Mouse (Mus musculus): ENCODE results near the gene Ankrd31. TPM values are rescaled to one million over a fixed set of nuclear protein-coding genes. Genes with fewer than 3 reads are reported as not detected.
"Not testable (repeated sequence)": the region's sequence is repeated elsewhere in the genome, so short reads cannot be mapped to it uniquely, and the experiment has no call there.

The Ankrd31 gene
- total RNA-seq (2021) = 0.08 TPM in 1 of 2 replicates, not detected in the other
- long read RNA-seq, experiment 1 = 0 reads
- long read RNA-seq, experiment 2 = 0 reads

- no peak for DNase-seq
These were observed at the start of gene Ankrd31 for GRCm38 (mm10) chr13:96748109-96748845. Ankrd31 (plus strand) TSS chr13:96748272.

DNA sequence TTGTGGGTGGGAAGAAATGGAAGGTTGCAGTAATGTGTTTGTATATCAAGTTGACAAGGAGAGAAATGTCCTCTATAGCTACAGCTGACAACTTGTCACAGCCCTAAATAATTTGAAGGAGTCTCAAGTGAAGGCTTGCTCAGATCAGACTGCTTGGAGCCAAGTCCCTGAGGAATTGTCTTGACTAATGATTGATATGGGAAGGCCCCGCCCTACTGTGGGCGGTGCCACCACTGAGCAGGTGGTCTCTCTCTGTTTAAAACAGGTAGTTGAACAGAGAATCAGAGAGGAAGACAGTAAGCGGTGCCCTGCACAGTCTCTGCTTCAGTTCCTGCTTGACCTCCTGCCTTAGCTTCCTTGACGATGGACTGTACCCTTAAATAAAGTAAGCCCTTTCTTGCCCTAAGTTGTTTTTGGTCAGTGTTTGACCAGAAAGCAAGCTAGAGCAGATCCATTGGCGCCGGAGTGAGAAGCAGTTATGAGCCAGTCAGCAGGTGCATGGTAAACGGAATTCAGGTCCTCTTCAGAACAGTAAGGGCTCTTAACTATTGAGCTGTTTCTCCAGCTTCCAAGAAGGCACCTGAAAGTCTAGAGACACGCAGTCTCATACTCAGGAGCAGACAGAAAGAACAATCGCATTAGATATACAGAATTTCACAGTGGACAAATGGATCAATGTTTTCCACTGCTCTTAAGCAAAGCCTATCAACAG lies 45.3 kb upstream of the Ankrd31 start:
- no peak for DNase-seq

DNA sequence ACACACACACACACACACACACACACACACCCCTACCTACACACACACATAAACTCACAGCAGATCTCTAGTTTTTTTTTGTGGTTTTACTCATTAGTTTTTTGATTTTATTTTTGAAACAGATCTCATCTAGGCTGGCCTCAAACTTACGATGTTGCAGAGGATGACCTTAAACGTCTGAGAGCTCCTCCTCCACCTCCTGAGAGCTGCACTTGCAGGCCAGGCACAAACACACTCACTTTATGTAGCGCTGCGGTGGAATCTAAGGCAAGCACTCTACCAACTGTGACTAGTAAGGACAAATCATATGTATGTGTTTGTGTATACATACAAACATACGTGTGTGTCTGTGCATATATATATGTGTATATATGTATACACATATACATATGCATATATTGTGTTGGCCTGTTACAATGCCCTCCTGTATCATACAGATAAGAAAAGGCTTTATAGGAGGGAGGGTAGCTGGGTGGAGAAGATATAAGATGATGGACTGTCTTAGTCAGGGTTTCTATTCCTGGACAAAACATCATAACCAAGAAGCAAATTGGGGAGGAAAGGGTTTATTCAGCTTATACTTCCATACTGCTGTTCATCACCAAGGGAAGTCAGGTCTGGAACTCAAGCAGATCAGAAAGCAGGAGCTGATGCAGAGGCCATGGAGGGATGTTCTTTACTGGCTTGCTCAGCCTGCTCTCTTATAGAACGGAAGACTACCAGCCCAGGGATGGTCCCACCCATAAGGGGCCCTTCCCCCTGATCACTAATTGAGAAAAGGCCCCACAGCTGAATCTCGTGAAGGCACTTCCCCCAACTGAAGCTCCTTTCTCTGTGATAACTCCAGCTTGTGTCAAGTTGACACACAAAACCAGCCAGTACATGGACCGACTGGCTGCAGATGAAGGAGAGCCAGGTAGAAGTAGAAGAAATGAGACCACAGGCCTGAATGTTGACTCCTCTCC lies 38.5 kb upstream of the Ankrd31 start:
- no peak for DNase-seq

DNA sequence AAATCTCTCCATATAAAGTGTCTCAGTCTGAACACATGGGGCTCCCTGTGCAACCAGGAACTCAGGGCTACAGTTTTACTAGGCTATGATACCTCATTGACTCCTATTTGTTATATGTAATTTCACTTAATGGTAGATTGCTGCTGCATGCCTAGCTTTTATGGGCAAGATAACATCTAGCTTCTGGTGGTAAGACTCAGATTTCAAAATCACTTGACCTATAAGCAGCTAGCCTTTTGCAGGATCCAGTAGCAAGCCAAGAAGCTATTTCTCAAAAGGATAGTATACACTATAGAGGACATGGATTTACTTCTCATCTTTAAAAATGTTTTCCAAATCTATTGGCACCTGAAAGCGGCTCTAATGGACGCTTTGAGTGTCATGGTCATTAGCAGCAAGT lies 31.8 kb upstream of the Ankrd31 start:
- DNase-seq = no peak

DNA sequence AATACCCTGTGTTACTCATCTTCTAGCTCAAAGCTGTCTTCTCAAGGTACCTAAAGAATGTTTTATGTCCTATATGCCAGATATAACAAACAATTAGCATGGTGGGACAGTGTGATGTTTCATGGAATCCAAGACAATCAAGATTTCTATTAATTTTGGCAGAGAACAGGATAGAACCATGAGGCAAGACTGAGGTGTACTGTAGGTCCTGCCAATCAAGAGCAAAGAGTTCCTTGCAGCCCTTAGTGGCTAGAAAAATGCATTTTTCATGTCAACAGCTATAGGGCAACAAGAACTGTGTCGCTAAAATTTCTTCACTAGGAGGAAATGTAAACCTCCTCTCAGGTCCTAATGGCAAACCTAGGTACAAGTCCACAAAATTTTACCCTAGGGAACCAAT lies 30.3 kb upstream of the Ankrd31 start:
- DNase-seq = no peak

DNA sequence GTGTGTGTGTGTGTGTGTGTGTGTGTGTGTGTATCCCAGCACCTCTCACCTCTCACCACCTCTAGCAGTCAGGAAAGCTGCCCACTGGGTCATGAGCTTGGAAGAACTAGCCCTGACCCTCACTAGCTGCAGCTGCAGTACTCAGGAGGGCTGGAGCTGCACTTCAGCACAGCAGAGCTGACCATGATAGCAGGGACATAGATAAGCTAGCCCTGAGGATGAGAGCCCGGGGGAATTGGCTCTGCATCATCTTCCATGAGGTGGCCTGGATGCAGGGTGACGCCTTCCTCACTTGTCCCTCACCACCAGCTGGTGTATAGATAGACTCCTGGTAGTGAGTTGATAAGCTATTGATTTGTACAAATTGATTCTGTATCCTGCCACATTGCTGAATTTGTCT lies 28.1 kb upstream of the Ankrd31 start:
- DNase-seq = peak; percentile 15

- DNase-seq = no peak
These were observed 19.8 kb upstream of the Ankrd31 start for GRCm38 (mm10) chr13:96728289-96728688.

- DNase-seq = no peak
These were observed 18.9 kb upstream of the Ankrd31 start for GRCm38 (mm10) chr13:96729146-96729545.

- peak; percentile 38 for DNase-seq
These were observed 18.0 kb upstream of the Ankrd31 start for GRCm38 (mm10) chr13:96730116-96730515.

DNA sequence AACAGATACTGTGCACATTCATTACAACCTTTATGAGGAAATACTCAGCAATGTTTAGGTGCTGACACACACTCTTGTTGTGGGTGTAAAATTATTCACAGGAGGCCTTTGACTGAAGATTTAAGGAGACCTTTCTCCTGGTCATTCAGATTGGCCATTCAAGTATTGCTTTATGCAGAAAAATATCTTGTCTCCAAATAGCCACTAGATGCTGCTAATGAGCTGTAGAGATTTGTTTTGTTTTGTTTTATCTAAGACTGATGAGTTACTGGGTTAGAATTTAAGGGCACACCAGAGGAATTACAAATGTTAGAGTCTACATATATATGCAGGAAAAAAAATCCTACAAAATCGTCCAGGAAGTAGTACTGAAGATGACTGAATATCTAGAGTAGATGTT lies 12.9 kb upstream of the Ankrd31 start:
- no peak for DNase-seq

- DNase-seq = no peak
These were observed 7.9 kb upstream of the Ankrd31 start for GRCm38 (mm10) chr13:96740159-96740558.

- DNase-seq = peak; percentile 51
These were observed 5.2 kb upstream of the Ankrd31 start for GRCm38 (mm10) chr13:96742871-96743270.

DNA sequence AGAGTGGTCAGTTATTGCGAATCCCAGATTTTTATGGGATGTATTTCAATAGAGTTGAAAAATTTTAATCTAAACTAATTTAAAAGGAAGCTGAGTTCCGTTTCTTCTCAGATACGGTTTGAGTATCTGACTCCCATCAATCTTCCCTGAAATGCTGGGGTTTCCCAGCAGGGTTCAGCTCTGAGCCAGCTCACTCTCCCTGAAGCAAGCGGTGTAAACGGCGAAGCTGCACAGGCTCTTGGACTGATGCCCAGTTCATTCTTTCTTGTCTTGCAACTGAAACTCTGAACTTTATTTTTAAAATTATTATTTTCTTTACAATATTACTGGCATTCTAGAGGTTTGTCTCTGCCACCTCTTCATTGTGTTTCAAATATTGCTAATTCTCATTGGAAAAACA lies 2.0 kb upstream of the Ankrd31 start:
- DNase-seq = peak; percentile 51

DNA sequence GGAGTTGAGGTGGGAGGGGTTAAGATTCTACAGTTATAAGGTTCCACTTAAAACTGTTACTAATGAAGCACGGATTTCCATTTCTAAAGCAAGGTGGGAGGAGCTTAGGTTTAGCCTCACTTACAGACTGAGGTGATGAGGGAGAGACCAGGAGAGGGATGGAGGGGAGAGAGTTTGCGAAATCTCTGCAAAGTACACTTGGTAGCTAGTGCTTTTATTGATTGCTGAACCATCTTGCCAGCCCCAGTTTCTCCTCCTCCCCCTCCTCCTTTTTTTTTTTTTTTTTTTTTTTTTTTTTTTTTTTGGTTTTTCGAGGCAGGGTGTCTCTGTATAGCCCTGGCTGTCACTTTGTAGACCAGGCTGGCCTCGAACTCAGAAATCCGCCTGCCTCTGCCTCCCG lies 1.8 kb downstream of the Ankrd31 start:
- DNase-seq = no peak

DNA sequence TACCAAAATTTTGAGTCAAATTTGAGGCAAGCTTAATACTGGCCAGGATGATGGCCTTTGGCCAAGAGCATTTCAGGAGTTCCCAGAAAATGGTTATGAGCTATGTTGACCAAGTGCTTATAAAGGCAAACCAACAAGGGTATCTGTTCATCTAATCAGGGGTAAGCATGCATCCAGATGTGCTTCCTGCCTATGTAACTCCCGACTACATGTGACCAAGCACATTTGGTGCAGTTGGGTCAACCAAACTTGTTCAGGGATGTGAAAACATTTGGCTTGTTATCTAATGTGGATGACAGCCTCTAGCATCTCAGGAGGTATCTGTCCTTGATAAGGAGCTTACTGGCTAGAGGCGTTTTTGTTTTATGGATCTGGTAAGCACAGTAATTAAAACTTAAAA lies 12.8 kb downstream of the Ankrd31 start:
- DNase-seq = no peak

GRCm38 (mm10) chr13:96786071-96786470 lies 38.0 kb downstream of the Ankrd31 start:
- DNase-seq = not testable (repeated sequence)

- no peak for DNase-seq
These were observed 45.4 kb downstream of the Ankrd31 start for GRCm38 (mm10) chr13:96793451-96793850.

DNA sequence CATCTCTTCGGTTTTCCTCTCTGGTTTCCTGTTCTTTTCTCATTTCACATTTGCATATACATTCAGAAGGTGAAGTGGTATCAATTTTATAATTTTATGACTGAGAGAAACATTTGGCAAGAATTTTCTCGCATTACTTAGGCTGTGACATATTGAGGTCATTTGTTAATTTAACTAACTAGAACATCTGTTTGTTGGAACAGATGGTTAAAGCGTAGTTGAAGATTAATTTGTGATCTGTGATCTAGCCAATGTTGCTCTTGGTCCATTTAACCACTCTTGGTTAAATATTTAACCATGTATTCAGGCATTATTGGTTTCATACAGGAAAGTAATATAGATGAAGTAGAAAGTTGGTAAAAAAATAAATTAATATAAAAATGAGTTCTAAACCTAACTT lies 47.2 kb downstream of the Ankrd31 start:
- no peak for DNase-seq

DNA sequence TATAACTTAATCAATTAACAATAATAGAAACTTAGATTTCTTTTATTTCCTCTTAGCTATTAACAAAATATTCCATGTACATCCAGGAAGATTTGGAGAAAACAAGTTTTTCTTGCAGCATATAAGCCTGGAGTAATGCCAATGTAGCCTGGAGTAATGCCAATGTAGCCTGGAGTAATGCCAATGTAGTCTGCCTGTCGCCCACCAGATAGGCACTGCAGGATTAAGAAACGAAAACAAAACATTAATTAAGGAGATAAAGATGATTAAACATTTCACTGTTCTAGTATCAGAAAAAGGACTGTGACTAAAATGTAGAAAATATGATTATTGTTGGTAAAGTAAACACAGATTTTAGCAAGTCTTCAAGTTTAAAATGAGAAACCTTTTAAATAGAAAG lies 49.4 kb downstream of the Ankrd31 start:
- no peak for DNase-seq

DNA sequence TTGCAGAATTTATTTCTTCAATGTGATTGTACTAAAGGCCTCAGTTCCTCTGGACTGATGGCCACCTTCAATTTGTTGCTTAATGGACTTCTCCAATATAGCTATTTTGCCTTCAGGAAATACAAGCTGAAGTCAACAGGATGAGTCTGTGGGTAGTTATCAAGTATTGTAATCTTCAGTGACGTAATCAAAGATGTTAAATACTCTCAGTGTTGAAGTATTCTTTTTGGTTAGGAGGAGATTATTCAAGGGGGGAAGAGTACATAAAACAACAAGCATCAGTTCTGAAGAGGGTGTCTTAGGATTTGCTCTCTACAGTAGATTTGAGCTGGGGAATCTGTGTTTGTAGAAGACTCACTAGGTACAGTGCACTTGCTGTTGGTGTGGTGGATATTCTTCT lies 101.7 kb downstream of the Ankrd31 start:
- no peak for DNase-seq

DNA sequence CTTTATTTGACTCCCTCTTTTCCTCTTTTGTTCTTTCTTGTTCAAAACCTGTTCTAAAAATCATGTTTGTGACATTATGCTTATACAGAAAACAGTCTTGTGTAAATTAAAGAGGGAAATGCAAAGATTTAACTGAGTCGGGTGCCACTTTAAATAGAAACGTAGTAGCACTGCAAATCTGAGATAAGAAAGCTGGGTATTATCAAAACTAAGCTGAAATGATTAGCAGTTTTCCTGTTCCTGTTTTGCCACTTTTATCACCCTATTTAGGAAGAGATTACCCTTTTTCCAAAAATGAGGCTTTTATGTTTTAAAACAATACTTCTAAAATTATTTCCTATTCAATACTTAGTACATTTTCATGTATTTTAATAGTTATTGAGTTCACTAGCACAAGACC lies 104.1 kb downstream of the Ankrd31 start:
- DNase-seq = no peak

DNA sequence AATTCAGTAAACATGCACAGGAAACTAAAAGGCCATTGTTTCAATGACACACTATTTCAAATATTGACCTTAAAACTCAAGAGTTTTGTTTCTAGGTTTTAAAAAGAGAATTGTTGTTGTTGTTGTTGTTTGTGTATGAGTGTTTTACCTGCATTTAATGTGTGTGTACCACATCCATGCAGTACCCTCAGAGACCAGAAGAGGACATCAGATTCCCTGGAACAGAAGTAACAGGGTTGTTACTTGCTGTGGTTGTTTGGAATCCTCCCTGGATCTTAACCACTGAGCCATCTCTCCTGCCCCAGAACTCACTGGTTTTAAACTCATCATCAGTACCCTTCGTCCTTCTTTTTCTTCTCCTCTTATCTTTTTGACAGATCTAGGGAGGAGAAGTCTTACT lies 105.2 kb downstream of the Ankrd31 start:
- no peak for DNase-seq

- peak; percentile 76 for DNase-seq
These were observed 107.1 kb downstream of the Ankrd31 start for GRCm38 (mm10) chr13:96855191-96855590.
